Mouse (Mus musculus) heart, postnatal 0 days (tissue): ENCODE results near the gene Polr3h. TPM values are rescaled to one million over a fixed set of nuclear protein-coding genes. Genes with fewer than 3 reads are reported as not detected.
"Not testable (repeated sequence)": the region's sequence is repeated elsewhere in the genome, so short reads cannot be mapped to it uniquely, and the experiment has no call there.

Experiments used
- ATAC-seq: fragments of 200-750 bp; cut with Nextera tagmentation; 2 replicates; pipeline ENCODE4 v1.8.0; 2017; ENCODE audit warnings: low read depth, moderate number of reproducible peaks, moderate library complexity; ENCODE audit not compliant: insufficient read depth
- DNase-seq: peaks from one replicate; pipeline ENCODE4 v3.0.0-alpha.2; 2016; ENCODE audit warnings: low spot score
- H3K27ac ChIP-seq: fragments of 300-500 bp; sonication (generic); 2 replicates; pipeline ENCODE4 v1.5.1; 2014; ENCODE audit warnings: low read depth, mild to moderate bottlenecking
- H3K27me3 ChIP-seq: fragments of 300-500 bp; sonication (generic); 2 replicates; pipeline ENCODE4 v1.6.1; 2014; ENCODE audit warnings: low read length, mixed read lengths; ENCODE audit not compliant: control insufficient read depth, insufficient read depth
- H3K36me3 ChIP-seq: fragments of 300-500 bp; sonication (generic); replicated peaks from 2 replicates; pipeline ENCODE4 v1.6.1; 2014; ENCODE audit warnings: low read length, mixed read lengths; ENCODE audit not compliant: control insufficient read depth, insufficient read depth
- H3K4me1 ChIP-seq: fragments of 300-500 bp; sonication (generic); 2 replicates; pipeline ENCODE4 v1.6.1; 2014; ENCODE audit warnings: antibody characterized with exemption; ENCODE audit not compliant: control insufficient read depth, insufficient read depth
- H3K4me2 ChIP-seq: fragments of 300-500 bp; sonication (generic); 2 replicates; pipeline ENCODE4 v1.6.1; 2014; ENCODE audit warnings: low read depth, mild to moderate bottlenecking, low read length, moderate library complexity
- H3K4me3 ChIP-seq: fragments of 300-500 bp; sonication (generic); 2 replicates; pipeline ENCODE4 v1.5.1; 2014; ENCODE audit warnings: low read depth, low read length
- H3K9ac ChIP-seq: fragments of 300-500 bp; sonication (generic); replicated peaks from 2 replicates; pipeline ENCODE4 v1.6.1; 2014; ENCODE audit warnings: low read depth, low read length, mixed read lengths
- H3K9me3 ChIP-seq: fragments of 300-500 bp; sonication (generic); replicated peaks from 2 replicates; pipeline ENCODE4 v1.6.1; 2016; ENCODE audit warnings: low read length; ENCODE audit not compliant: control insufficient read depth
- CTCF ChIP-seq: IDR thresholded peaks from 2 replicates; pipeline ENCODE4 v1.5.1; 2016; ENCODE audit warnings: antibody characterized with exemption, control low read depth, low read depth
- EP300 ChIP-seq: IDR thresholded peaks from 2 replicates; pipeline ENCODE4 v1.6.1; 2016; ENCODE audit warnings: antibody characterized with exemption, low read depth
- WGBS: fragments of 180-500 bp; shearing (Covaris S2); extraction: QIAGEN DNeasy Blood & Tissue Kit; methylation state at CpG from one replicate; pipeline ENCODE4 v1.1.7; 2014; 5-methylcytosine and 5-hydroxymethylcytosine counted together
- polyA plus RNA-seq: library from polyadenylated mRNA; unstranded; fragments of >200 nt; fragmentation: Nextera tagmentation; extraction: Ambion mirVana; gene quantifications from 2 replicates; pipeline ENCODE4 v1.2.1, GENCODE M21; 2015
- total RNA-seq: library from RNA; depleted of rRNA; stranded (reverse); fragments of >200 nt; gene quantifications from 2 replicates; pipeline ENCODE4 v1.2.3, GENCODE M21; 2014; ENCODE audit warnings: low replicate concordance; rRNA removed

Gene Polr3h
- 8.4 and 14.8 TPM in 2 replicates for total RNA-seq
- polyA plus RNA-seq = 315 and 321 TPM in 2 replicates

- WGBS = under 1% methylated on average over 53 of the region's 54 CpGs
- peak; percentile 97 for DNase-seq
- TF ChIP-seq EP300 = no peak
- no peak for TF ChIP-seq CTCF
- Histone ChIP-seq H3K9me3 (no peaks in the 10 kb centered on the region), H3K27ac (peak within 1 kb of the TSS; percentile 56; the same call in 1 of the 2 replicates), H3K4me3 (peak within 1 kb of the TSS; percentile 61), H3K4me2 (peak within 1 kb of the TSS; percentile 94), H3K4me1 (peaks cover 10% of the 10 kb centered on the region), H3K27me3 (no peaks in the 10 kb centered on the region), H3K36me3 (no peaks in the 10 kb centered on the region), H3K9ac (peak within 1 kb of the TSS; percentile 52)
- peak; percentile 96 for ATAC-seq
Measured at GRCm38 (mm10) chr15:81925760-81926445, at the start of gene Polr3h. Gene Polr3h (minus strand): TSS chr15:81926240.

GRCm38 (mm10) chr15:81975156-81975555 lies 49.1 kb upstream of the Polr3h start:
- not testable (repeated sequence) for ATAC-seq, H3K4me3 ChIP-seq, DNase-seq, H3K27ac ChIP-seq, H3K4me2 ChIP-seq, H3K27me3 ChIP-seq, H3K9ac ChIP-seq, H3K9me3 ChIP-seq, H3K4me1 ChIP-seq, H3K36me3 ChIP-seq
- WGBS = 88% methylated on average over 8 of the region's 8 CpGs

GRCm38 (mm10) chr15:81970498-81970897 lies 44.5 kb upstream of the Polr3h start:
- not testable (repeated sequence) for H3K4me2 ChIP-seq, H3K9ac ChIP-seq, H3K27me3 ChIP-seq, H3K36me3 ChIP-seq, H3K27ac ChIP-seq, ATAC-seq, DNase-seq, H3K9me3 ChIP-seq, H3K4me3 ChIP-seq, H3K4me1 ChIP-seq
- 83% methylated on average over 4 of the region's 4 CpGs for WGBS

DNA sequence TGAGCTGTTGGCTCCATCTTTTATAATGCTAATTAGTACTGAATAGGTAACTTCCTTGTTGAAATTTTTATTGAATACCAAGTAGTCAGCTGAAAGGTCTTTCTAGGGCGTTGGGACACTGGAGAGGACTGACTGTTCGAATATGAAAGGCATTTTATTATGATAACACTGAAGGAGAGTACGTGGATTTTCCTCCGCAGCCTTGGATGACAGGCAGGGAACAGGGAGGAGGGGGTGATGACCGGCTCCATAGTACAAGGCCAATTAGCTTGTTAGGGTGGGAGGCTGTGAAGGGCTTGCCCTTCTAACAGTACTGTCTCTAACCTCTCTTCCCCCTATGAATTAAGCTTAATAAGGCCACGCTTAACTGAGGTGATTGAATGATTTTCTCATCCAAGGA lies 43.6 kb upstream of the Polr3h start:
- not testable (repeated sequence) for H3K36me3 ChIP-seq, H3K27ac ChIP-seq, H3K27me3 ChIP-seq, H3K4me1 ChIP-seq, H3K9me3 ChIP-seq, H3K9ac ChIP-seq, H3K4me3 ChIP-seq, ATAC-seq, H3K4me2 ChIP-seq, DNase-seq
- WGBS = 57% methylated on average over 6 of the region's 6 CpGs

- Histone ChIP-seq H3K4me1 (no peaks in the 10 kb centered on the region), H3K9me3 (0 out of 2 replicates have a peak, but pooled peaks cover 3% of the 10 kb centered on the region), H3K4me3 (no peak overlapping the region), H3K9ac (no peak overlapping the region), H3K27me3 (no peaks in the 10 kb centered on the region), H3K36me3 (no peaks in the 10 kb centered on the region), H3K4me2 (no peak overlapping the region), H3K27ac (no peak overlapping the region)
- TF ChIP-seq EP300 (no peak), CTCF (no peak)
- 62% methylated on average over 7 of the region's 7 CpGs for WGBS
- ATAC-seq (no peak), DNase-seq (no peak)
Measured at GRCm38 (mm10) chr15:81969173-81969572, 43.1 kb upstream of the Polr3h start.

DNA sequence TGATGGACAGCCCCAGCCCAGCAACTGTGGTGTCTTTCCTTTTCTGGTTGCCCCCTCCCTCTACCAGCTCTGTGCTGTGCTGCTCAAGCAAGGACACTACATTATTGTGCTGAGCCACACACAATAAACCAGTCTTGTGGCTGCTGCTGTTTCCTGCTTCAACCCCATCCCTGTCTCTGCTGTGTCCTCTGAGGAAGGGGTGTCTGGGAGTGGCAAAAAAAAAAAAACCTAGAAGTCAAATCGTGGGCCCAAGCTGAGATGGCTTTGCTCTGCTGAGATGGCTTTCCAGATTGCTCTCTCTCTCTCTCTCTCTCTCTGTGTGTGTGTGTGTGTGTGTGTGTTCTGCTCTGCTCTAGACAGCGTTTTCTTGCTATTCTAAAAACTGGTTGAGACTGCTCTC lies 42.4 kb upstream of the Polr3h start:
- 57% methylated on average over 2 of the region's 2 CpGs for WGBS
- Histone ChIP-seq H3K4me1 (no peaks in the 10 kb centered on the region), H3K4me3 (no peak overlapping the region), H3K27me3 (no peaks in the 10 kb centered on the region), H3K9ac (no peak overlapping the region), H3K27ac (no peak overlapping the region), H3K9me3 (0 out of 2 replicates have a peak, but pooled peaks cover 3% of the 10 kb centered on the region), H3K4me2 (no peak overlapping the region), H3K36me3 (no peaks in the 10 kb centered on the region)
- TF ChIP-seq CTCF (no peak), EP300 (no peak)
- ATAC-seq (no peak), DNase-seq (no peak)
